Mouse (Mus musculus): ENCODE measurements around the gene Chrne.

GRCm38 (mm10) chr11:70652029-70652883, 33.2 kb upstream of the Chrne start:
- TF ChIP-seq CTCF (IDR thresholded peaks at IDR 0.05; ENCODE audit: low read depth, low read length) (no peak; the same call in 1 of the 2 replicates), GATA1 (IDR thresholded peaks at IDR 0.05; ENCODE audit: borderline replicate concordance, low read length) (no peak)

Measured in G1E (cell line).